Mouse (Mus musculus) frontal cortex, adult 2 months (tissue): ENCODE measurements around the gene Ppp3cb. TPM values are rescaled to one million over a fixed set of nuclear protein-coding genes. Genes with fewer than 3 reads are reported as not detected.
"Not testable (repeated sequence)": the region's sequence is repeated elsewhere in the genome, so short reads cannot be mapped to it uniquely, and the experiment has no call there.

Experiments used
- DNase-seq, 2 experiments: peaks; one replicate each; pipeline ENCODE4 v3.0.0; 2022; ENCODE audit warnings: low spot score in 1 of 2; ENCODE audit errors: extremely low spot score in 1 of 2
- polyA plus RNA-seq: library from polyadenylated mRNA; depleted of rRNA; stranded (reverse); fragments of >200 nt; gene quantifications from 2 replicates; pipeline ENCODE4 v1.2.3, GENCODE M21; 2012; rRNA removed

The Ppp3cb gene
- 173 and 179 TPM in 2 replicates for polyA plus RNA-seq

DNA sequence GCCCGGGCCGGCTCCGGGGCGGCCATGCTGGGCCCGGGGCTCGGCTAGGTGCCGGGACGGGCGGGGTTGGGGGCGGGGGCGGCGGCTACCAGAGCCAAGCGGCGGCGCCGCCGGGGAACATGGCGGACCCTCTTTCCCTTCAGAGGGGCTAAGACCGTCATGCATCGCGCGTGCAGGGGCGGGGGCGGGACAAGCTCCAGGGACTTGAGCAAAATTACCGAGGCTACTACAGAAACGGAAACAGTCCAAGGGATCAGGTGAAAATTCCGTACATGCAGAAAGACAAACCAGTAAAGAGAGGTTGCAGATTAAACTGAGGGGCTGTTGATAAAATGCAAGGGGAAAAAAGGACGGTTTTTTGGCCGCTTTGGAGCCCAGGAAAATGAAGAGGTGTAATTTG is at the start of gene Ppp3cb:
Gene Ppp3cb, minus strand, starts transcription at position 159 of the 400 bp plus-strand sequence.
- DNase-seq = peak; percentile 46 to 86

DNA sequence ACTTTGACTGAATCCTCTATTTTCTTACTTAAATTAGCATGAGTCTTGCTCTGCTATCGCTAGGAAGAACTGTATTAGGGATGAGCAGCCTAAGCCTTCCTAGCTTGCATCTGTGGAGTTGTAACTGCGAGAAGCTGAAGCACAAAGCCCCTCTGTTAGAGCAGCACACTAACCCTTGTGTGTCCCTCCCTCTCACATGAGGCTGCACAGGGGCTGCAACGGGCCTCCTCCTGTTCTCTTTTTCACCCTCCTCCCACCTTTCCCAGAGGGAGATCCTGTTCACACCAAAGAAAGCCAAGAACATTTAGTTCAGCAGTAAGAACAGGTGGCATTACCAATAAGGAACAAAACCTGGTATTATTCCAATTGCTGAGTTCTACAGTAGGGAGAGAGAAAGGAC is 49.4 kb upstream of the Ppp3cb start:
- peak; percentile 66 to 71 for DNase-seq

DNA sequence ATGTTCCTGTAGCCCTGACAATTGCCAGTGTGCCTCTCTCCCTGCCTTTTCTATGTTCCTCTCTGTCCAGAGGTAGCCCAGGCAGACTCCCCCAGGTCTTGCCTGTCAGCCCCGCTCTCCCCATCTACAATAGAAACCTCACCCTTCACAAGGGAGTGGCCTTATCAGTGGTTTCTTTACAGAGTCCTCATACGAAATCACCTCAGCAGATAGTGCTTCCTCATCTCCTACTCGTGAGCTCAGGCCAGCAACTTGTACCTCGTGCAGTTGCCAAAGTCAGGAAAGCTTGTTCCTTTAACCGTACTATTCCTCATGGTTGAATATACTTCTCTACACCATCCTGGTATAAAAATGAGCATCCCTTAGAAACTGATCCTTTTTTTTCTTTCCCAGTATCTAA is 41.1 kb upstream of the Ppp3cb start:
- no peak for DNase-seq

DNA sequence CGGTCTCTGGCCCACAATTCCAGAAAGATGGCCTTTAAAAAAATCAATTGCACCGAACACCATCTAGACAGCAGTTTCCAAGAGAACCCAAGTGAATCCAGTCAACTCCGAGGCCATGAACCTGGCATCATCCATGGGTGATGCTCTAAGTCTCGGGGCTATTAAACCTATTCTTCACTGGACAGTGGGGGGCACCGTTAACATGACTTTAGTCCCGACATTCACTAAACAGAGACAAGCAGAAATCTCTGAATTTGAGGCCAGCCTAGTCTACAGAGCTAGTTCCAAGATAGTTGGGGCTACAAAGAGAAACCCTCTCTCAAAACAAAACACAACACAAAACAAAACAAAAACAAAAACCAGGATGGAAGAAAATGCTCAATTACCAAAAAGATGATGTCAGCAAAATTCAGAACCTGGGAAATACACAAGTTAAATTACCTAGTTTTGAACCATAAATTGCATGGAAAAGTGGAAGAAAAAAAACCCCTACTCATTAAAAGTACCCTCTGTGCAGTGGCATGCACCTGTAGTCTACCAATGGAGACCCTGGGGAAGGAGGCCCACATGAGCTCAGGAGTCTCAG is 32.5 kb upstream of the Ppp3cb start:
- DNase-seq = no peak

DNA sequence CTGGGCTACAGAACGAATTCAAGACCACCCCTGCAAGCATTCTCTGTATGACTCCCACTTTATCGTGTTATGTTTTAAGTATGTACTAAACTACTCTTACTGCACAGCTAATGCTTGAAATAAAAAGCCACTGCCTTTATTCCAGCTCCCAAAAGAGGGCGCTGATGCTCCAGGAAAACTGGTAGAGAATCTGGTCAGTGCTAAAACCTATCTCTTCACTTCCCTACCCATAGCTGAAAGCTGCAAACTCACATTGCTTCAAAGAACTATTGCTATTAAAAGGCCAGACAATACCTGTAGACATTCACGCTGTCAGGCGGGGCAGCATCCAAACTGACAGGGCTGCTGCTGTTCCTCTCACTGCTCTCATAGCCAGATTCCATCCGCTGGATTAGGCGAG is 29.8 kb upstream of the Ppp3cb start:
- DNase-seq = peak; percentile 47 to 91

DNA sequence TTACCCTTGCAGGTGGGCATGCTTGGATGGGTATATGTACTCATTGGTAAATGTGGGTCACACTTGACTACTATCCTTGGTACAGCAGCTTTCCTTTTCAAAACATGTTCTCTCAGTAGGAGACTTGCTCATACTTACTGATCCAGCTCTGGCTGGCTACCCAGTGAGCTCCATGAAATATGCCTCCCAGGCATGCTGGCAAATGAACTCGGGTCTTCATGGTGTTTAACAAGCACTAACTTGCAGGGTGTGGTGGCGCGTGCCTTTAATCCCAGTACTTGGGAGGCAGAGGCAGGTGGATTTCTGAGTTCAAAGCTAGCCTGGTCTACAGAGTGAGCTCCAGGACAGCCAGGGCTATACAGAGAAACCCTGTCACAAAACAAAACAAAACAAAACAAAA is 26.8 kb upstream of the Ppp3cb start:
- not testable (repeated sequence) for DNase-seq

DNA sequence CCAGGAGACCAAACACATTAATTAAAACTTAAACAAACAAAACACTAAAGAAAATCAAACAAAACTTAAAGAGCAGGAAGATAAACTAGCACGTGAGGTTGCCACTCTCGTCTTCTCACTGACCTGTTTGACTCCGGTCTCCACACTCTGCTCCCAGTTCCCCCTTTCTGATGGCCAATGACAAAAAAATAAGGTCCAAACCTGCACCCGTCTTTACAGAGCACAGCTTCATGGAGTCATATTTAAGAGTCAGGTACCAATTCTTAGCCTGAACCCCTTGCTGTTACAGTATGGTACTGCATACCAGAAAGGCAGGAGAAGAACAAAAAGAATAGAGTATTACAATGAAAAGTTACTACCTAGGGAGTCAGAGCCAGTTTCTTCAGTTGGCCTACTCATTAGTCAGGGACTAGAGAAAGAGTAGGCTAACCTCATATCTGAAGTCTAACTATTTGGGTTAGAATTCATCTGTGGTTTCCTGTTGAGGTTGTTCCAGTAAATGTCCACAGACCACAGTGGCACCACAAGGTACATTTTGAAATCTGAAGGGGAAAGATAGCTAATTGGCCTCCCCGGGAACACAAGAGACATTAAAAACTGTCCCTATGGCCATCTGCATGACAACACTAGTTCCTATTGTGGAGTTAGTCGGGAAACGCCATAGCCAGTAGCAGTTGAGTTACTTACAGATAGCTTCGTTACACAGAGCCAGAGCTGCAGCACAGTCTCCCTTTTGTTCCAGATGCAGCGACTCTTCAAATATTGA is 19.1 kb upstream of the Ppp3cb start:
- DNase-seq = no peak

DNA sequence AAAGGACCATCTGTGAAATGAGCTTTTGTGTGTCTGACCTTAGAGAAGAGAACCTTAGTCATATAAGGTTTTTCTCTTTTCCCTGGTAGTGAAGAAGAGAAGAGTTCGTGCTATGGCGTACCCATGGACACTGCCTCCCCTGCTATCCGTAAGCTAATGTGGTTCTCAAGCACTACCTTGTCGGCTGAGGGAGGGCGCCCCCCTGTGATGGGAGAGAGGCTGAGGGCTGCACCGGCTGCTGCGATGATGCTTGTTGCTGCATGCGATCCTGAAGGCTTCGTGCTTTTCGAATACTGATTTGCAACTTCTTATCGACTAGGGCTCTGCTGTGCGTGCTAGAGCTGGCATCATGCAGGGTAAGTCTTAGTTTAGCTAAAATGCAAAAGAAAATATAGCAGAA is 18.3 kb upstream of the Ppp3cb start:
- peak in 1 of 2 experiments; percentile 15 for DNase-seq

DNA sequence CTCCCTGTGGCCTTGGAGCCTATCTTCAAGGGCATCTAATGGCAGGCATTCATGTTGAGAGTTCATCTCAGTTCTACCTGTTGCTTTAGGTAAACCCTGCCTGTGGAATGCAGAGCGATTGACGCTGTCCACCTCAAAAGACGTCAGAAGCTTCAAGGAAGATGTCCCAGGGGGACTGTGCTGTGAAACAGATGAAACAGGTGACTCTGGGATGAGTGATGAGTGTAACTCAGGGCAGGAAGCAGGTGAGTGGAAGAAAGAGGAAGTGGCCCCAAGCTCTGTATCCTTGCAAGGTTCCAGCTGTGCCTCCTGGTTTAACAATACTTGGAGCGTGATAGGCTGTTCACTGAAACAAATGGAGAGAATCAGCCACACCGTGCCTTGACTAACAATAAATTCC is 15.5 kb upstream of the Ppp3cb start:
- no peak for DNase-seq

DNA sequence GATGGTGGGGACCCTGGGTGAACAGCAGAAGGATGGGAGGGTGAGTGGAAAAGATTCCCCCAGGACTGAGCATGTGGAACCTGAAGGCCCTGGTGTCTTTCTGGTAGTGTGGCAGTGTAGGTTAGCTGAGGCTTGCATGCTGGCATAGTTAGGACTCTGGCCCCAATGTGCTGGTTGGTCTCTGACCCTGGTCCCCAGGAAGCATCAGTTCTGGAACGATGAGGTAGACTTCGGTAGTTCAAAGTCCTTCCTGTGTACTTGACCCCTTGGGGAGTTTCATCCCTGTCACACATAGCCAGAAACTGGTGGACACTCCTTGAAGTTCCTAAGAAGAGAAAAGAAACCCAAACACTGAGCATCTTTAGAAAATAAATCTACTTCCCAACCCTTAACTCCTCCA is 3.8 kb upstream of the Ppp3cb start:
- no peak for DNase-seq

DNA sequence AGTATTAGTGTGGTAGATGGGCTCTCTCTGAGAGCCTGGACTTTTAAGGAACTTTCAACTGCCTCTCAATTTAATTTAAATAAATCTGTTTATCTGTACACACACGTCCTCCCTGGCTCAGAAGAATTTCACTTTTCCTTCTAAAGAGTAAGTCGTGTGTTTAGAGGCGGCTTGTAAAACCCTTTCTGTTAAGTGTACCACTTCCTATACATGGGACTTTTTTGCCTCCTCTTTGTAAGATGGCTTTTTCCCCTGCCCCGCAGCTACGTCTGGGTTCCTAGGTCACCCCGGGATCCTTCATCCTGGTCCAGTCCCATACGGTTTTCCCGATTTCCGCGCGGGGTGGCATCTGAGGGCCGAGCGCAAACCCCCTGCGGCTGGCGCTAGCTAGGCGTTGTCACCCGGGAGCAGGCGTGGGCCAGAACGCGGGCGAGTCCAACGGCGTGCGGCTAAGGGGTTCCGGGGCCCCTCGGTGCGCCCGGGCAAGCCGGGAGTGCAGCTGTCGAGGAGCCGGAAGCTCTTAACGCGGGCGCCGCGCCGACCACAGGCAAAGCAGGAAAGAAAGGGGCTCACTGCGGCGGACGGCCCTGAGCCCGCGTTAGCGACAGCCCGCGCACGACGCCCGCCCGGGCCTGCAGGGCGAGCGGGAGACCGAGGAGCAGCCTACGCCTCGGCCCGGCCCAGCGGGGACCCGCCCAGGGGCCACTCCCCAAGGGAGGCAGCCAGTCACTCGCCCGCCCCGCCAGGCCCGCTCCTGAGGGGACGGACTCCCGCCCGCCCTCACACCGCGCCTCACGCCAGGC is 643 bp downstream of the Ppp3cb start:
- DNase-seq = peak; percentile 62 to 81

DNA sequence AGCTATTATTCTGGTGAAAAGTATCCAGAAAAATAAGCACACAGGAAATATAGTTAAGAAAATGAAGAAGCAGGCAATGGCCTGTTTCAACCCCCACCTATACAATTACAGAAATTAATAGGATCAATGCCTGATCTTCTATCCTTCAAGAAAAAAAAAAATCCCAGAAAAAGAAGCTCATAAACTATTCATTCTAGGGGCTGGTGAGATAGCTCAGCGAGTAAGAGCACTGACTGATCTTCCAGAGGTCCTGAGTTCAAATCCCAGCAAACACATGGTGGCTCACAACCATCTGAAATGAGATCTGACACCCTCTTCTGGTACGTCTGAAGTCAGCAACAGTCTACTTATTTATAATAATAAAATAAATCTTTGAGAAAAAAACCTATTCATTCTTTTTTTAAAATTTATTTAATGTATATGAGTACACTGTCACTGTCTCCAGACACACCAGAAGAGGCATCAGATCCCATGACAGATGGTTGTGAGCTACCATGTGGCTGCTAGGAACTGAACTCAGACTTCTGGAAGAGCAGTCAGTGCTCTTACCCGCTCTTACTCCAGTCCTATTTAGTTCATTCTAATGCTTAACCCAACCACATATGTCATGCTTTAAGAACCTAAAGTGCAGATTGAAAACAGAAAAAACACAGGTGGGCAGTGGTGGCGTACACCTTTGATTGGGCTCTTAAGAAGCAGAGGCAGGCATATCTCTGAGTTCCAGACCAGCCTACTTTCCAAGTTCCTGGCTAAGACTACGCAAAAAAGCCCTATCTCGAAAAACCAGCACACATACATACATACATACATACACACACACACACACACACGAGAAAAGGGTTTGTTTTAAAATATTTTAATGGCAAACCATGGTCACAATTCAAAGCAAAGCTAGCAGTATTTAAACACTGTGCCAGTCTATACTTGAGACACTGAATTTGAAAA is 1.6 kb downstream of the Ppp3cb start:
- no peak for DNase-seq

DNA sequence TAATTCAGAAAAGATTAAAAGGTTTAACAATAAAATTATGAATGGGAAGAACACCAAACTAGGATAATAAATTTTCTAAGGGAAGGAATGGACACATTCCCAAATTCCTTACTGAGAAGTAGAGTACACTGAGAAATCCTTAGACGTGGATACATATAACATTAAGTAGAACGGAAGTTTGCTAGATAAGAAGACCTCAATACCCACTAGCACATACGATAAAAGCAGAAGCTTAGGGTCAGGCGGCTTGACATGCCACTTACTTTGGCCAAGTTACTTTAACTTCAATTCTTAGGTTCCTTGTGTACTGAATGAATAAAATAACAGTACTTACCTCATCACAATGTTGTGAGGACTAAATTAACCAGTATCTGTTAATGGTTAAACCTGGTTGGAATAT is 16.7 kb downstream of the Ppp3cb start:
- no peak for DNase-seq

DNA sequence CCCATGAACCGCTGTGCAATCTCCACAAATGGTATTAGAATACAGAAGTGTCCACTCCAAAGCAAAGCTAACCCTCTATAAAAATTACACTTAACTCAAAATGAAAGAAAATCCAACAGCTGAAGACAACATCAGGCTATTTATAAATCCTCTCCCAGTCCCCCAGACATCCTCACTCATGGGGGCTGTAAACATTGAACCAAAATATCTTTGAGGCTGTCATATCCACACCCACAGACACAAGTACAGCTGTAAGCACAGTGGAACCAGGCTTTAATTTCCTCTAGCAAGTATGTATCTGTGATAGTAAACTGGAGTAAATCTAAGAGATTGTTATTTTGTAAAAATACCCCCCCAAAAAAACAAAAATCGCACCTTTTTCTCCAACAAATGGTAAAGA is 26.2 kb downstream of the Ppp3cb start:
- DNase-seq = peak in 1 of 2 experiments; percentile 40

DNA sequence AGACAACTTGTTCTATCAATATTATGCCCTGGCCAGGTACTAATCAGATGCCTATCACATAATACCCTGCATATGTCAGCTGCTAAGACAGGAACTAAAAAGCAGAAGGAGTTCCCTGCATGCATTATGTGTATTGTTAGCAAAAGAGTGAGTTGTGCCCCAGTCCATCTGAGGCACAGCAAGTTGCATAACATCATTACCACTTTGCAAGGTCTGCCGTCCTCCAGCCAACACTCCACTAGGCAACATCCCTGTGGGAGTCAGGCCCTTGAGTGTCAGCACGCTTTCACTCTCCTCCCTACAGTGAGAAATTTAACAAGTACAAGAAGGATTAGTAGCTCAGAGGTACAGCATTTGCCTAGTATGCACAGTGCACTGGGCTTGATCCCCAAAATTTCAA is 37.9 kb downstream of the Ppp3cb start:
- DNase-seq = peak in 1 of 2 experiments; percentile 19

DNA sequence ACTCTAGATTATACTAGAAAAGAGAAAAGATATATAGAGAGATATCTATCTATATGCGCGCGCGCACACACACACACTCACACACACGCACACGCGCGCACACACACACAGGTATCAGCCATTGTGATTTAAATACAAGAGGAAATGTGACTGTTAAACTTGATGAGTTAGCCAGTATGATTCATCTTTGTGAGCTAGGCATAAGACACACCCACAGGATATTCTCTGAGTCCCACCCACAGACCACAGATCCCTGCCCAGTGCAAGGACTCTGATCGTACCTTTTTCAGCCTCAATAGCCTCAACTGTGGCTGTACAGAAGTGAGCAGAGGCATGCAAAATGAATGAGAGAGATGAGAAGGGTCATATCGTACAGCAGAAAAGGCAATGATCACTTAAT is 43.4 kb downstream of the Ppp3cb start:
- no peak for DNase-seq

DNA sequence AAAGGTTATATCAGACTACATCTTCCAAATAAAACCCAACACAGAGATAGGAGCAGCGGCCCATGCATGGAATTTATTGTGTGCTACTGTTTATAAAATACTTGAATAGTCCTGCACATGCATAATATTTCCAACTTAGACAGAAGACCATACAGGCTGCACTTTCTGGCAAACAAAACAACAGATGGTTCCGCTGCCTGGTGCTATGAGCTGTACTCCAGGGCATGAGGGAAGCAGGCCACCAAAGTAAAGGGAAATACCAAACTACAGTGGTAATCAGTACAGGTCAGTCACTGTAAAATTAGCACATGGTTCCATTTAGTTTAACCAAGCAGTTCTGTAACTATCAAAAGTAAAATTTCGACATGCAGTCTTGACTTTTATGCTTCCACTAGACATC is 46.4 kb downstream of the Ppp3cb start:
- no peak for DNase-seq

DNA sequence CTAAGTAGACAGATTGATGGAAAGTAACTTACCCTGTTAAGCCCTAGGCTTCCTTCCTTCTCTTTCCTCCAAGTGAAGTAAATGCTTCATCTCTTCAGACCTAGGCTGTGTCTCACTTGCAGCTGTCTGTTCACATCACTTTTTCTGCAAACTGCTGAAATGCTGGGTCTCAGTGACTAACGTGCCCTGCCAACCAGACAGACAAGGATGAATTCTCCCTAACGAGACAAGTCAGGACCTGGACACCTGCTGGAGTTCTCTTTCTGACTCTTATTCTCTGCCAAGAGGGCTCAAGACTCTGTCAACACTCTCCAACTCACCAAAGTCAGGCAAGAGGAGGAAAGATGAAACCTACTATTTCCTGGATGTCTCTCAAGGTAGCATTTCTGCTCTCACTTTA is 49.8 kb downstream of the Ppp3cb start, which contains the start of gene Mss51:
Gene Mss51, minus strand, starts transcription at position 299 of the 400 bp plus-strand sequence.
- DNase-seq = no peak

DNA sequence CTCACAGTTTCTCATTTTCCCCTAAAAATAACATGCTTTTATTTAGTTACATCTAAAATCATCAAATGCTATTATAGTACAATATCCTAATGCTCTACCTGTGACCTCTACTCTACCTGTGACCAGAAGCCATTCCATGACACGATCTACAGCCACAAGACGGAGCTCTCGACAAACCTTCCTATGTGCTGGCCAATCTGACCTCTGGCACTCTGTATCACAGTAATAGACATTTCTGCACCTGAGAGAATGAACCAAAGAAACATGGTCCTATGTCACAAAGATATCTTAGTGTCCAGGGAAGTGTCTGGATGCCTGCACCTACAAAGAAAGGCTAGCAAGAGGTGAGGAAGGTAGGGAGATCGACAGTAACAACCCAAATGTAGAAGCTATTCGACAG is 60.3 kb downstream of the Ppp3cb start:
- no peak for DNase-seq

DNA sequence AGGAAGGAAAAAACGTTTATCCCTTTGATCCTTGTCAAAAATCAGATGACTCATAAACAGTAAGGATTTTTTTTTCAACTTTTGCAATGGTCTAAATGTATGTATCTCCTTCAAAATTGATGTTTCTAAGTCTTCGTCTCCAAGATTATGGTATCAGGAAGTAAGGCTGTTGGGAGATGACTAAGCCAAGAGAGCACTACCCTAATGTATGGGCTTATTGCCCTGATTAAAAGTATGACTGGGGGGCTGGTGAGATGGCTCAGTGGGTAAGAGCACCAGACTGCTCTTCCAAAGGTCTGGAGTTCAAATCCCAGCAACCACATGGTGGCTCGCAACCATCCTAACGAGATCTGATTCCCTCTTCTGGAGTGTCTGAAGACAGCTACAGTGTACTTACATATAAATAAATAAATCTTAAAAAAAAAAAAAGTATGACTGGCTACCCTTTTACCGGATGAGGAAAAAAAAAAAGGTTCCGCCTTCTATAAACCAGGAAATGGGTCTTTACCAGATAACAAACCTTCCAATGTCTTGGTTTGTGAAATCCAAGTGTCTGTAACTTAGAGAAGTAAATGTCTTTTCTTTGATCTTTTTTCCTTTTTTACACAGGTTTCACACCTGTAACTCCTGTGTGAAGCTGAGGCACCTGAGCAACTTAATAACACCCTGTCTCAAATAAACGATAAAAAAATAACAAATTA is 64.2 kb downstream of the Ppp3cb start:
- no peak for DNase-seq
